Mouse (Mus musculus) stomach, postnatal 0 days (tissue): Measurements from ENCODE around the gene Sdhaf4. TPM values are rescaled to one million over a fixed set of nuclear protein-coding genes. Genes with fewer than 3 reads are reported as not detected.

Experiments used
- ATAC-seq: fragments of 200-750 bp; cut with Nextera tagmentation; 2 replicates; pipeline ENCODE4 v1.8.0; 2017; ENCODE audit not compliant: low FRiP score, low TSS enrichment
- DNase-seq: peaks from one replicate; pipeline ENCODE4 v3.0.0-alpha.2; 2016; ENCODE audit warnings: low spot score
- H3K27ac ChIP-seq: fragments of 300-500 bp; sonication (generic); replicated peaks from 2 replicates; pipeline ENCODE4 v1.5.1; 2014; ENCODE audit warnings: mild to moderate bottlenecking, control low read depth
- H3K27me3 ChIP-seq: fragments of 300-500 bp; sonication (generic); 2 replicates; pipeline ENCODE4 v1.6.1; 2014; ENCODE audit warnings: low read length; ENCODE audit not compliant: control insufficient read depth, insufficient read depth
- H3K36me3 ChIP-seq: fragments of 300-500 bp; sonication (generic); 2 replicates; pipeline ENCODE4 v1.6.1; 2014; ENCODE audit warnings: low read length, mixed read lengths; ENCODE audit not compliant: control insufficient read depth, insufficient read depth
- H3K4me1 ChIP-seq: fragments of 300-500 bp; sonication (generic); replicated peaks from 2 replicates; pipeline ENCODE4 v1.6.1; 2014; ENCODE audit warnings: antibody characterized with exemption; ENCODE audit not compliant: control insufficient read depth, insufficient read depth
- H3K4me2 ChIP-seq: fragments of 300-500 bp; sonication (generic); replicated peaks from 2 replicates; pipeline ENCODE4 v1.6.1; 2014; ENCODE audit warnings: low read depth, mild to moderate bottlenecking, control low read depth, moderate library complexity
- H3K4me3 ChIP-seq: fragments of 300-500 bp; sonication (generic); 2 replicates; pipeline ENCODE4 v1.5.1; 2014; ENCODE audit warnings: low read depth, low read length, control low read depth
- H3K9ac ChIP-seq: fragments of 300-500 bp; sonication (generic); 2 replicates; pipeline ENCODE4 v1.6.1; 2014; ENCODE audit warnings: mild to moderate bottlenecking, low read length, control low read depth, mixed read lengths
- H3K9me3 ChIP-seq: fragments of 300-500 bp; sonication (generic); 2 replicates; pipeline ENCODE4 v1.6.1; 2016; ENCODE audit warnings: low read length; ENCODE audit not compliant: control insufficient read depth
- CTCF ChIP-seq: IDR thresholded peaks from 2 replicates; pipeline ENCODE4 v1.5.1; 2016; ENCODE audit warnings: antibody characterized with exemption, low read depth, mild to moderate bottlenecking, moderate library complexity
- EP300 ChIP-seq: optimal IDR thresholded peaks from 2 replicates; pipeline ENCODE3; 2016; ENCODE audit warnings: antibody characterized with exemption
- WGBS: fragments of 180-500 bp; shearing (Covaris S2); extraction: QIAGEN DNeasy Blood & Tissue Kit; methylation state at CpG from one replicate; pipeline ENCODE4 v1.1.7; 2014; 5-methylcytosine and 5-hydroxymethylcytosine counted together
- polyA plus RNA-seq: library from polyadenylated mRNA; unstranded; fragments of >200 nt; fragmentation: Nextera tagmentation; extraction: Ambion mirVana; gene quantifications from 2 replicates; pipeline ENCODE4 v1.2.1, GENCODE M21; 2015

Sdhaf4 gene
- polyA plus RNA-seq, 1 experiment from 2014 or later: 72.8 TPM

GRCm38 (mm10) chr1:23948290-23948689 lies 57.2 kb downstream of the Sdhaf4 start:
- no peak overlapping the region for H3K27ac ChIP-seq
- no peak overlapping the region for H3K9ac ChIP-seq
- DNase-seq: no peak
- WGBS: 55% methylated on average over 7 of the region's 7 CpGs
- no peaks in the 10 kb centered on the region for H3K4me1 ChIP-seq
- no peak overlapping the region for H3K4me2 ChIP-seq
- H3K36me3 ChIP-seq: no peaks in the 10 kb centered on the region
- no peak overlapping the region for H3K4me3 ChIP-seq
- TF ChIP-seq EP300: no peak
- no peak for TF ChIP-seq CTCF
- H3K9me3 ChIP-seq: no peaks in the 10 kb centered on the region
- ATAC-seq: no peak
- no peaks in the 10 kb centered on the region for H3K27me3 ChIP-seq

Other genes starting within 250 kb of the Sdhaf4 start
- gene B3gat2, start 243.9 kb downstream of the Sdhaf4 start, polyA plus RNA-seq: 0.12 and 0.19 TPM in 2 replicates
- gene Smap1, start 83.3 kb downstream of the Sdhaf4 start, polyA plus RNA-seq: 42.9 and 44.9 TPM in 2 replicates
- 17.6 and 20.5 TPM in 2 replicates for gene Fam135a, start 94.7 kb upstream of the Sdhaf4 start, polyA plus RNA-seq
- 0.27 and 0.32 TPM in 2 replicates for gene Col9a1, start 172.0 kb upstream of the Sdhaf4 start, polyA plus RNA-seq